Mouse (Mus musculus) brown adipose tissue, adult 24 weeks (tissue): Measurements from ENCODE around the gene Pfdn4. TPM values are rescaled to one million over a fixed set of nuclear protein-coding genes. Genes with fewer than 3 reads are reported as not detected.

Source experiments
- H3K27ac ChIP-seq: fragments of 200-500 bp; replicated peaks from 2 replicates; pipeline ENCODE4 v1.5.1; 2012; ENCODE audit warnings: low read depth, mild to moderate bottlenecking, low read length
- H3K4me1 ChIP-seq: fragments of 200-500 bp; 2 replicates; pipeline ENCODE4 v1.6.1; 2012; ENCODE audit warnings: low read length, mixed read lengths; ENCODE audit not compliant: control insufficient read depth, insufficient read depth, insufficient read length
- H3K4me3 ChIP-seq: fragments of 200-500 bp; 2 replicates; pipeline ENCODE4 v1.5.1; 2012; ENCODE audit warnings: low read depth, mild to moderate bottlenecking, low read length, moderate library complexity; ENCODE audit not compliant: insufficient read depth
- polyA plus RNA-seq: library from polyadenylated mRNA; stranded (reverse); fragments of >200 nt; gene quantifications from 2 replicates; pipeline ENCODE4 v1.2.4, GENCODE M21; 2012; ENCODE audit not compliant: missing spikeins, insufficient read depth, insufficient read length

The Pfdn4 gene
- polyA plus RNA-seq, 1 experiment = 69.2 TPM

GRCm38 (mm10) chr2:170526513-170526912, 30.3 kb downstream of the Pfdn4 start:
- Histone ChIP-seq H3K4me3 (no peak overlapping the region), H3K4me1 (no peaks in the 10 kb centered on the region), H3K27ac (no peak overlapping the region)

- no peak overlapping the region for H3K4me3 ChIP-seq
- no peak overlapping the region for H3K27ac ChIP-seq
- no peaks in the 10 kb centered on the region for H3K4me1 ChIP-seq
Observed at GRCm38 (mm10) chr2:170528061-170528460, 31.8 kb downstream of the Pfdn4 start.

GRCm38 (mm10) chr2:170529766-170530165, 33.5 kb downstream of the Pfdn4 start:
- Histone ChIP-seq H3K27ac (no peak overlapping the region), H3K4me1 (no peaks in the 10 kb centered on the region), H3K4me3 (no peak overlapping the region)

- H3K4me3 ChIP-seq = no peak overlapping the region
- no peak overlapping the region for H3K27ac ChIP-seq
- no peaks in the 10 kb centered on the region for H3K4me1 ChIP-seq
Observed at GRCm38 (mm10) chr2:170530256-170530655, 34.0 kb downstream of the Pfdn4 start.

GRCm38 (mm10) chr2:170534116-170534802, 38.0 kb downstream of the Pfdn4 start:
- no peaks in the 10 kb centered on the region for H3K4me1 ChIP-seq
- no peak overlapping the region for H3K27ac ChIP-seq
- no peak overlapping the region for H3K4me3 ChIP-seq

GRCm38 (mm10) chr2:170534803-170535174, 38.6 kb downstream of the Pfdn4 start:
- no peak overlapping the region for H3K4me3 ChIP-seq
- H3K4me1 ChIP-seq = no peaks in the 10 kb centered on the region
- no peak overlapping the region for H3K27ac ChIP-seq

- Histone ChIP-seq H3K4me3 (no peak overlapping the region), H3K27ac (no peak overlapping the region), H3K4me1 (no peaks in the 10 kb centered on the region)
Observed at GRCm38 (mm10) chr2:170535841-170536240, 39.6 kb downstream of the Pfdn4 start.

- Histone ChIP-seq H3K27ac (no peak overlapping the region), H3K4me3 (no peak overlapping the region), H3K4me1 (no peaks in the 10 kb centered on the region)
Observed at GRCm38 (mm10) chr2:170539211-170539610, 43.0 kb downstream of the Pfdn4 start.

GRCm38 (mm10) chr2:170543625-170544024, 47.4 kb downstream of the Pfdn4 start:
- H3K4me3 ChIP-seq = no peak overlapping the region
- no peak overlapping the region for H3K27ac ChIP-seq
- H3K4me1 ChIP-seq = no peaks in the 10 kb centered on the region

GRCm38 (mm10) chr2:170544159-170544558, 47.9 kb downstream of the Pfdn4 start:
- no peak overlapping the region for H3K4me3 ChIP-seq
- no peak overlapping the region for H3K27ac ChIP-seq
- H3K4me1 ChIP-seq = no peaks in the 10 kb centered on the region

- no peaks in the 10 kb centered on the region for H3K4me1 ChIP-seq
- H3K27ac ChIP-seq = no peak overlapping the region
- no peak overlapping the region for H3K4me3 ChIP-seq
Observed at GRCm38 (mm10) chr2:170544950-170545349, 48.7 kb downstream of the Pfdn4 start.

GRCm38 (mm10) chr2:170545745-170546144, 49.5 kb downstream of the Pfdn4 start:
- Histone ChIP-seq H3K4me1 (no peaks in the 10 kb centered on the region), H3K27ac (no peak overlapping the region), H3K4me3 (no peak overlapping the region)

GRCm38 (mm10) chr2:170547526-170547925, 51.3 kb downstream of the Pfdn4 start:
- no peak overlapping the region for H3K4me3 ChIP-seq
- H3K27ac ChIP-seq = no peak overlapping the region
- no peaks in the 10 kb centered on the region for H3K4me1 ChIP-seq

- H3K4me1 ChIP-seq = no peaks in the 10 kb centered on the region
- no peak overlapping the region for H3K4me3 ChIP-seq
- H3K27ac ChIP-seq = no peak overlapping the region
Observed at GRCm38 (mm10) chr2:170548046-170548445, 51.8 kb downstream of the Pfdn4 start.

GRCm38 (mm10) chr2:170549146-170549545, 52.9 kb downstream of the Pfdn4 start:
- H3K4me3 ChIP-seq = no peak overlapping the region
- no peaks in the 10 kb centered on the region for H3K4me1 ChIP-seq
- H3K27ac ChIP-seq = no peak overlapping the region

GRCm38 (mm10) chr2:170550240-170550639, 54.0 kb downstream of the Pfdn4 start:
- no peaks in the 10 kb centered on the region for H3K4me1 ChIP-seq
- no peak overlapping the region for H3K27ac ChIP-seq
- H3K4me3 ChIP-seq = no peak overlapping the region
